Mouse (Mus musculus) liver, embryonic 14.5 days (tissue): Measurements from ENCODE around the gene Btn1a1.

Experiments used
- CTCF ChIP-seq: IDR thresholded peaks from 2 replicates; pipeline ENCODE4 v1.5.1; 2016; ENCODE audit warnings: antibody characterized with exemption, low read depth, control low read depth
- EP300 ChIP-seq: IDR thresholded peaks from 2 replicates; pipeline ENCODE4 v1.6.1; 2016; ENCODE audit warnings: antibody characterized with exemption, low read depth

GRCm38 (mm10) chr13:23450398-23450797 is 15.3 kb downstream of the Btn1a1 start:
- TF ChIP-seq CTCF (no peak), EP300 (peak; percentile 38)
